Mouse (Mus musculus) hindbrain, embryonic 15.5 days (tissue): ENCODE measurements around the gene Psmd8. TPM values are rescaled to one million over a fixed set of nuclear protein-coding genes. Genes with fewer than 3 reads are reported as not detected.

Source experiments
- ATAC-seq: fragments of 200-750 bp; cut with Nextera tagmentation; 2 replicates; pipeline ENCODE4 v1.8.0; 2017; ENCODE audit warnings: low read depth, moderate number of reproducible peaks, moderate TSS enrichment; ENCODE audit not compliant: low FRiP score
- H3K27ac ChIP-seq: fragments of 300-500 bp; sonication (generic); replicated peaks from 2 replicates; pipeline ENCODE4 v1.5.1; 2015; ENCODE audit warnings: mild to moderate bottlenecking, inconsistent platforms
- H3K27me3 ChIP-seq: fragments of 300-500 bp; sonication (generic); 2 replicates; pipeline ENCODE4 v1.6.1; 2015; ENCODE audit warnings: control low read depth, inconsistent platforms
- H3K36me3 ChIP-seq: fragments of 300-500 bp; sonication (generic); 2 replicates; pipeline ENCODE4 v1.6.1; 2015; ENCODE audit warnings: control low read depth, inconsistent platforms
- H3K4me1 ChIP-seq: fragments of 300-500 bp; sonication (generic); replicated peaks from 2 replicates; pipeline ENCODE4 v1.6.1; 2015; ENCODE audit warnings: control low read depth, inconsistent platforms
- H3K4me2 ChIP-seq: fragments of 300-500 bp; sonication (generic); 2 replicates; pipeline ENCODE4 v1.6.1; 2015; ENCODE audit warnings: moderate library complexity, mild to moderate bottlenecking, inconsistent platforms
- H3K4me3 ChIP-seq: fragments of 300-500 bp; sonication (generic); 2 replicates; pipeline ENCODE4 v1.5.1; 2015; ENCODE audit warnings: mild to moderate bottlenecking, inconsistent platforms
- H3K9ac ChIP-seq: fragments of 300-500 bp; sonication (generic); 2 replicates; pipeline ENCODE4 v1.6.1; 2015; ENCODE audit warnings: inconsistent platforms
- H3K9me3 ChIP-seq: fragments of 300-500 bp; sonication (generic); 2 replicates; pipeline ENCODE4 v1.6.1; 2016; ENCODE audit warnings: control low read depth, inconsistent platforms
- WGBS: fragments of 180-500 bp; shearing (Covaris S2); methylation state at CpG from one replicate; pipeline ENCODE4 v1.1.7; 2015; 5-methylcytosine and 5-hydroxymethylcytosine counted together
- polyA plus RNA-seq: library from polyadenylated mRNA; unstranded; fragments of >200 nt; fragmentation: Nextera tagmentation; extraction: Ambion mirVana; gene quantifications from 2 replicates; pipeline ENCODE4 v1.2.1, GENCODE M21; 2015

Psmd8 gene
- polyA plus RNA-seq, 1 experiment from 2014 or later: 274 TPM

DNA sequence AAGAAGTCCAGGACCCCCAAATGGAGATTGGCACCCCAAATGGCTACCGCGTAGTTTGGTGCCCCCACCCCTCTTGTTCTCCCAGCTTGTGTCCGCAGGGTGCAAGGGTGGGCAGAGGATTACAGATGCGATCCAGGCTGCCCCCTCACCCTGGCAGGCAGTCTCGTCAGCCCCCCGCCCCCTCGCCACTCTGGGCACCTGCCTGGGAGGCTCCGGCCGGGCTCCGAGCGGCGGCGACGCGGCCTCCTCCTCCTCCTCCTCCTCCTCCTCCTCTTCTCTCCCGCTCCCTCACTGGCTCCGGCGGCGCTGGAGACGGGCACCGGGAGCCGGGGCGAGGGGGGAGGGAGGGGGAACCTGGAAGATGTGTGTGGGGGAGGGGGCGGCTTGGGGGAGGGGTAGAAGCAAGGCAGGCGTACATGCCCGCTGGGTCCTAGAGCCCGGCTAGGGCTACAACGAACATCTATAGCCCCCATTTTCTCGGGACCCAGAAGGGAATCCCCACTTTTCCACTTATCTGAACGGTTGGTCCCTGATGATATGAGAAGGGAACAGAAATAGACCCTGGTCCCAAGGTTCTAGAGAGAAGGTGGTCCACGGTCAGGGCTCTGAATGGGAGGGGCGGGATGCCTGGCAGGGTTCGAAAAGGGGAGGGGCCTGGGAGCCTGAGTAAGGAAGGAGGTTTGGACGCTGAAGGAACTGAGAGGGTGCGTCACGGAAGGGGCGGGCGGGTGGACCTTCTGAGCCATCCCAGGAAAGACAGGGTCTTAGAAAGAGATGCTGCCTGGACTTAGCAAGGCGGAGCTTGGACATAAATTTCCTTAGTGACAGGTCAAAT is 11.1 kb downstream of the Psmd8 start:
- peak overlapping the region; percentile 91 for H3K27ac ChIP-seq
- H3K27me3 ChIP-seq: peaks cover 35% of the 10 kb centered on the region
- H3K4me3 ChIP-seq: peak overlapping the region; percentile 81
- H3K9ac ChIP-seq: peak overlapping the region; percentile 68
- under 1% methylated on average over 30 of the region's 39 CpGs for WGBS
- ATAC-seq: peak; percentile 86
- peaks cover 25% of the 10 kb centered on the region for H3K36me3 ChIP-seq
- peaks cover 34% of the 10 kb centered on the region for H3K4me1 ChIP-seq
- H3K4me2 ChIP-seq: peak overlapping the region; percentile 65
- no peaks in the 10 kb centered on the region for H3K9me3 ChIP-seq

DNA sequence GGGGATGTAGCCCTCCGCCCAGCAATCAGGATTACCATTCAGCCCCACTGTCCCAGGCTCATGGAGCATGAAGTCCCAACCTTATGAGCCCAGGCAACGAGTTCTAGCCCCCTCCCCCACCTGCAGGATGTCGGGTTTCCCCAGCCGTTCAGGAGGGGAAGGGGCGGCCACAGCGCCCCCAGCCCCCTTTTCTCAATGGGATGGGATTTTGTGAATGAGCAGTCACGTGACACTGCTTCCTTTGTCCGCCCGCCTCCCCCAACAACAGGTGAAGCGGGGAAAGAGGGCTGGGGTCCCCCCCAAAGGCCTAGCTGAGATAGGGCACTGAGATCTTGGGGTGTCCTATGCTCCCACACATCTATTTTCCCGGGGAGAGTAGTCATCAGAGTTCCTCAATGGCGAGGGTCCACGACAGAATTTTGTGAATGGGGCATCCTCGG is 11.7 kb downstream of the Psmd8 start:
- peak; percentile 20; the same call in 1 of the 2 replicates for ATAC-seq
- H3K4me3 ChIP-seq: peak overlapping the region; percentile 81
- no peaks in the 10 kb centered on the region for H3K9me3 ChIP-seq
- H3K27me3 ChIP-seq: peaks cover 29% of the 10 kb centered on the region
- H3K9ac ChIP-seq: peak overlapping the region; percentile 68
- H3K4me1 ChIP-seq: peaks cover 34% of the 10 kb centered on the region
- peaks cover 20% of the 10 kb centered on the region for H3K36me3 ChIP-seq
- under 1% methylated on average over 14 of the region's 14 CpGs for WGBS
- H3K4me2 ChIP-seq: peak overlapping the region; percentile 65
- H3K27ac ChIP-seq: peak overlapping the region; percentile 91

DNA sequence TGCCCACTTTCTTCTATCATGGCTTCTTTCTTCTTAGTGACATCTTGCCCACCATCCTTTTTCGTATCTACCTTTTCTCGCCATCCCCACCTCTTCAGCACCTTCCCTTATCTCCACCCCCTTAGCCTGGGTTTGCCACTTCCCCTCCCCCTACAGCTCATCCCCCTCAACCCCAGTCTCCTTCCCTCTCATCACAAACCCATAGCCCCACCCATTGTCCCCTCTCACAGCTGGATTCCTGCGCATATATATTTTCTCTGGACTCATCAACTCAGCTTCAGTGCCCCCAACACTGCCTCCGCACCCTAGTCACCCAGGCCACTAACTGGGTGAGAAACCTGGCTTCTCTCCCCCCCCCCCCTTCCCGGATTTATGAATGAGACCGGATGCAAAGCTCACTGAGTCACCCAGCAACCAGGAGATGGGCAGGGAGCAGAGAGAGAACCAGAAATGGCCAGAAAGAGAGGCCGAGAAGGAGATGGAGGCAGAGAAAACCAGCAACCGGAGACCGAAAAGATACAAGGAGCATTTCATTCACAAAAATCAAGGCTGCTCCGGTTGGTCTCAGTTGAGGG is 12.3 kb downstream of the Psmd8 start:
- peak overlapping the region; percentile 91 for H3K27ac ChIP-seq
- H3K4me3 ChIP-seq: peak overlapping the region; percentile 81
- peaks cover 14% of the 10 kb centered on the region for H3K36me3 ChIP-seq
- no peaks in the 10 kb centered on the region for H3K9me3 ChIP-seq
- ATAC-seq: no peak
- H3K4me1 ChIP-seq: peaks cover 34% of the 10 kb centered on the region
- 1% methylated on average over 10 of the region's 10 CpGs for WGBS
- H3K4me2 ChIP-seq: peak overlapping the region; percentile 65
- H3K9ac ChIP-seq: peak overlapping the region; percentile 68
- H3K27me3 ChIP-seq: peaks cover 23% of the 10 kb centered on the region

- ATAC-seq: no peak
- Histone ChIP-seq H3K9me3 (no peaks in the 10 kb centered on the region), H3K27me3 (peaks cover 18% of the 10 kb centered on the region), H3K4me2 (peak overlapping the region; percentile 65), H3K9ac (peak overlapping the region; percentile 68), H3K4me1 (peaks cover 34% of the 10 kb centered on the region), H3K36me3 (peaks cover 9% of the 10 kb centered on the region; the same call in 1 of the 2 replicates), H3K27ac (no peak overlapping the region), H3K4me3 (peak overlapping the region; percentile 81)
- WGBS: 16% methylated on average over 18 of the region's 19 CpGs
Observed at GRCm38 (mm10) chr7:29167656-29168055, 12.8 kb downstream of the Psmd8 start.

DNA sequence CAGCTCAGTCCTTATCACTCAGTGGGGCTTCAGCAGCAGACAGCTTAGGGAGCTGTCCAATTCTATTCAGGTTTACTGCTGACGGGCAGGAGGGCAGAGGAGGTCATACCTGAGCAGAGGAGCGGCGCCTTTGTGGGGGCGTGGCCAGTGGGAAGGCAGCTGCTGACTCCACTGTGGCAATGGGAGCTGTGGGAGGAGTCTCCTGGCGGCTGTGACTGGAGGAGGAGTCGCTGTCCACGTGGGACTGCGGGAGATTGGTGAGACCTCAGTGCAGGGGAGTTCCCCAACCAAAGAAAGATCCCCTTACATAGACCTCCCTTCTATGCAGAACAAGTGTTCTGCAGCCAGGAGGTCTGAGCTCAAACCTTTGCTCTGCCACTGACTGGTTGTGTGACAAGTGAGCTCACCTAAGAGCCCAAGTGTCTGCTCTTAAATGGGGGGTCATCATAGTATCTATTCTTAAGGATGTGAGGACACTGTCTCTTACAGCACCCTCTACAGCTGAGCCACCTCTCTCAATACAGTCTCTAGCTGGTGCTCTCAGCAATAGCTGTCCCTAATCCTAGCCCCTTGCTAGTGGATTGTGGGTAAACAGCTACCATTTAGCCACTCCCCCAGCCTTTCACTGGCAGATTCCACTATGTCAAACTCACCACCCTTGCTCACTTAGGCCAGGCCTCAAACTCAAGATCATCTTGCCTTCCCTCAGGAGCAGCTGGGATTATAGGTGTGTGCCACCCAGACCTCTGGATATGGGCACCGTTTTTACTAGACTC is 17.6 kb downstream of the Psmd8 start:
- Histone ChIP-seq H3K36me3 (peaks cover 10% of the 10 kb centered on the region; the same call in 1 of the 2 replicates), H3K4me1 (peaks cover 9% of the 10 kb centered on the region), H3K27ac (no peak overlapping the region), H3K4me2 (no peak overlapping the region), H3K9me3 (no peaks in the 10 kb centered on the region), H3K9ac (no peak overlapping the region), H3K4me3 (no peak overlapping the region), H3K27me3 (peaks cover 17% of the 10 kb centered on the region)
- WGBS: 21% methylated on average over 9 of the region's 9 CpGs
- no peak for ATAC-seq

DNA sequence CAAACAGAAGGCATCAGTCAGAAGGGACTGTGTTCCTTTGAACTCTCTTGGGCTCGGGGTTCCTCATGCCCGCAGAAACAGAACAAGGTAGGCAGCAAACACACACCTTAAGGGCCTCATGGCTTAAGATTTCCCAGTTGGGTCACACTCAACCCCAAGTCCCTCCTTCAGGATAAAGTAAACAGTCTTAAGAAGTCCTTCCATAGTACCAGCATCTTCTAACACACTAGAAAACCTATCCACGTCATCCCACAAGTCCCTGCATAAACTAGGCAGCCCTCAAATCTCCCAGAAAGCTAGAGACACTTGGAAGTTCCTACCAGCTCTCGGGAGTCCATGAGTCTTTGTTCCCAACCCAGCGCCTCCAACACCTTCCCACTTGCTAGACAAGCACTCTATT is 18.2 kb downstream of the Psmd8 start:
- Histone ChIP-seq H3K9me3 (no peaks in the 10 kb centered on the region), H3K4me2 (no peak overlapping the region), H3K36me3 (peaks cover 10% of the 10 kb centered on the region; the same call in 1 of the 2 replicates), H3K27me3 (peaks cover 17% of the 10 kb centered on the region), H3K9ac (no peak overlapping the region), H3K4me1 (peaks cover 2% of the 10 kb centered on the region), H3K27ac (no peak overlapping the region), H3K4me3 (no peak overlapping the region)
- no peak for ATAC-seq
- WGBS: 86% methylated on average over 5 of the region's 5 CpGs

DNA sequence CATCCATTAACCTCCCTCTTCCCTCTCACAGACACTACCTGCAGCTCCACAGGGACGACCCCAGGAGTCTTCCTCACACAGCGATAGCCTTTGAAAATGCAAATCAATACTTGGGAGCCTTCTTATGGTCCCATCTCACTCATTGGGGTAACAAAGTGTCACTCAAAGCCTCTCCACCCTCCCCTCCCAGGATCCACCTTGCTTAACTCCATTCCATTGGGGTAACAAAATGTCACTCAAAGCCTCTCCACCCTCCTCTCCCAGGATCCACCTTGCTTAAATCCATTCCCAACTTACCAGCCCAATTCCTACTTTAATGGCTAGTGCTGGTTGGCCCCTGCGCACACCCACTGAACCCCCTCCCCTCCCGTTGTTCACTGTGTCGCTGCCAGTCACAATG is 22.2 kb downstream of the Psmd8 start:
- WGBS: under 1% methylated on average over 5 of the region's 5 CpGs
- no peak for ATAC-seq
- no peaks in the 10 kb centered on the region for H3K9me3 ChIP-seq
- H3K36me3 ChIP-seq: 0 out of 2 replicates have a peak, but pooled peaks cover 11% of the 10 kb centered on the region
- no peak overlapping the region for H3K4me2 ChIP-seq
- peaks cover 17% of the 10 kb centered on the region for H3K27me3 ChIP-seq
- no peak overlapping the region for H3K4me3 ChIP-seq
- H3K9ac ChIP-seq: no peak overlapping the region
- H3K27ac ChIP-seq: no peak overlapping the region
- H3K4me1 ChIP-seq: peaks cover 12% of the 10 kb centered on the region

DNA sequence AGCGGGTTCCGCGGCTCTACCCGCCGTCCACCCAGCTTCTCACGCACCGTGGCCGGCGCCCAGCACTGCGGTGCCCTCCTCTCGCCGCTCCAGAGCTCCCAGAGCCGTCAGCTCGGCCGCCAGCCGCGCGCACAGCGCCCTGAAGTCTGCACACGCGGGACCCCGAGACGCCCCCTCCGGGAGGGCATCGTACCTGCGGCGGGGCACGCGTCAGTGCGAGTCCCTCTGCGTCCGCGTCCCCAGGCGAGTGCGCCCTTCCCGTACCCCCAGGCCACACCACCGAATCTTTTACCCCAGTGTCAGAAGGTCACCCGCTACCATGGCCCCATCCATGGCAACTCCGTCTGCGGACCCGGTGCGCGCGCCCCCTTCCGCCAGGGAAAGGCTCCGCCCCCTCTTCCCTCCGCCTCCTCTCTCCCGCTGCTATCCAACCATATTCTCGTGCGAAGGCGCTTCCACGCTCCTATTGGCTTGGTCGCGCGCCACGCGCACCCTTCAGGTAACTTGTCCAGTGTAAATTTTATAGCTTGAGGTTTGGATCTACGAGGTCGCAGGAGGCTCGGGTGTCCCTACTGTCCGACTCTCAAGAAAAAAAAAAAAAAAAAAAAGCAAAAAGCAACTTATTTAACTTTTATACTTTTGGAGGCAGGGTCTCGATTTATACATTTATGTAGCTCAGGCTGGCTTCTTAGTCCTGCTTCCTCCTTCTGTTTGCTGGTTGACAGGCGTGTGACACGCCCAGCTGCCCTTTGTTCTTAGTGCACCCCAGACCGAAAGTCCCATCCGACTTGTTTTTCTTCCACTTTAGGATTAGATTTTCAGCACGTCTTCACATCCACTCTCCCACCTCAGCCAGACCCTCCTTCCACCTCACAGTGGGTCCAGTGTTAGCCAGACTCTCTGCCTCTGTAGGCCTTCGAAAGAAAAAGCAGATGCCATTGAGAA is 24.4 kb downstream of the Psmd8 start, which contains the start of gene Fam98c:
TSS of gene Fam98c (minus strand) at position 397 of the 945 bp plus-strand sequence.
- 3% methylated on average over 68 of the region's 68 CpGs for WGBS
- H3K36me3 ChIP-seq: 0 out of 2 replicates have a peak, but pooled peaks cover 8% of the 10 kb centered on the region
- peak within 1 kb of the TSS; percentile 84 for H3K27ac ChIP-seq
- H3K9ac ChIP-seq: peak within 1 kb of the TSS; percentile 68
- peak within 1 kb of the TSS; percentile 62 for H3K4me3 ChIP-seq
- peak within 1 kb of the TSS; percentile 76 for H3K4me2 ChIP-seq
- H3K9me3 ChIP-seq: no peaks in the 10 kb centered on the region
- H3K27me3 ChIP-seq: peaks cover 17% of the 10 kb centered on the region
- H3K4me1 ChIP-seq: peaks cover 12% of the 10 kb centered on the region
- peak; percentile 83 for ATAC-seq

DNA sequence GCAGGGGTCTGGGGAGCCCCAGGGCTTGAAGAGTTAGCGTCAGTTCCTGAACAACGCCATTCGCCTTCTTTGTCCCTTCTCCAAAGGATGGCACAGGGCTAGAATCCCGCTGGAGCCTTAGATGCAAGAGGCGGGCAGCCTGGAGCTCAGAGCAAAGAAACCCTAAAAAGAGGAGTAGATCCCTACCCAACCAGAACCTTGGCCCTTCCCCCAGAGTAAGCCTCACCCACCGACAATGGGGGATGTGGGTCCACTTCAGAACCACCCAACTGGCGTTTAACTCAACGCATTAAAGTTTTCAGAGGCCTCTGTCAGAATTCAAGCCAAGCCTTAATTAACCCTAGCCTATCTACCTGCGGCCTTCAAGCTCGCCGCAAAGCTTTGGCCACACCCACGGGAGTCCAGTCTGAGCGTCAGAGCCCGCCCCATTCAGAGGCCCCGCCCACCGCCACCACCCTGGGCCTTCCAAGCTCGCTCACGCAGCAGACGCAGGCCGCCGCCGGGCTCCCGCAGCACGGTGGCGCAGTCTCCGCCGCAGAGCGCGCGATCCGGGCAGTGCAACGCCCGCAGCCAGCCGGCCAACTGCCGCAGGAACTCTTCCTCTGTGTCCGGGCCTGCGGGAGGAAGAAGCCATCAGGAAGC is 25.2 kb downstream of the Psmd8 start:
- H3K4me1 ChIP-seq: peaks cover 12% of the 10 kb centered on the region
- H3K4me2 ChIP-seq: peak overlapping the region; percentile 76
- 0 out of 2 replicates have a peak, but pooled peaks cover 8% of the 10 kb centered on the region for H3K36me3 ChIP-seq
- H3K27me3 ChIP-seq: peaks cover 17% of the 10 kb centered on the region
- H3K4me3 ChIP-seq: peak overlapping the region; percentile 62
- peak overlapping the region; percentile 84 for H3K27ac ChIP-seq
- peak overlapping the region; percentile 68 for H3K9ac ChIP-seq
- ATAC-seq: peak; percentile 92
- 7% methylated on average over 37 of the region's 37 CpGs for WGBS
- no peaks in the 10 kb centered on the region for H3K9me3 ChIP-seq

GRCm38 (mm10) chr7:29154018-29154720 is 26.3 kb downstream of the Psmd8 start:
- Histone ChIP-seq H3K4me3 (no peak overlapping the region), H3K27me3 (peaks cover 8% of the 10 kb centered on the region), H3K27ac (no peak overlapping the region), H3K4me1 (peaks cover 12% of the 10 kb centered on the region), H3K36me3 (0 out of 2 replicates have a peak, but pooled peaks cover 8% of the 10 kb centered on the region), H3K4me2 (no peak overlapping the region), H3K9ac (no peak overlapping the region), H3K9me3 (no peaks in the 10 kb centered on the region)
- ATAC-seq: no peak
- 95% methylated on average over 14 of the region's 14 CpGs for WGBS
